Mouse (Mus musculus): ENCODE measurements around the gene Ybx1. TPM values are rescaled to one million over a fixed set of nuclear protein-coding genes. Genes with fewer than 3 reads are reported as not detected.
A peak's percentile ranks its signal among the peaks of the same experiment; 100 is the strongest.

The Ybx1 gene
- polyA plus RNA-seq, 1 experiment from 2014 or later: 553 TPM

DNA sequence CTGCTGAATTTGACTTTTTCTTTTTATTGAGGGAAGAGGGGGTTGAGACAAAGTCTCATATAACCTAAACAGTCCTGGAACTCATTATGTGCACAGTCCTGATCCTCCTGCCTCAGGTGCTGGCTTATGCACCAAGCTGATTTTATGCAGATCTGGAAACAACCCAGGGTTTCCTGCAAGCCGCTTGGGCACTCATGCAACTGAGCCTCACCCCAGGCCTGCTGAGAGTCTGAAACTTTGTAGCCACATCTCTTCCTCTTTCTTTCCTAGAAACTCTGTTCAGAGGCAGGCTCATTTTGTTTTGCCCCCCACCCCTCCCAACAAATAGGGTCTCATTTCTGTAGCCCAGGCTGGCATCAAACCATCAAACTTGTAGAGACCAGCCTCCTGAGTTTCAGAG, 19.4 kb upstream of the Ybx1 start:
- H3K36me3 ChIP-seq (ENCODE audit: control insufficient read depth, insufficient read depth): peaks cover 53% of the 10 kb centered on the region
- H3K27ac ChIP-seq (ENCODE audit: low read depth, low read length): no peak overlapping the region
- no peaks in the 10 kb centered on the region for H3K27me3 ChIP-seq (replicated peaks; ENCODE audit: control insufficient read depth, insufficient read depth, low read length)
- no peak for ATAC-seq
- H3K4me1 ChIP-seq (replicated peaks; ENCODE audit: control insufficient read depth, insufficient read depth, low read length): no peaks in the 10 kb centered on the region
- H3K4me3 ChIP-seq (ENCODE audit: low read depth, low read length): no peak overlapping the region
- H3K9ac ChIP-seq (ENCODE audit: low read depth, low read length): no peak overlapping the region
- TF ChIP-seq CTCF (IDR thresholded peaks at IDR 0.05; ENCODE audit: low read depth): no peak
- H3K4me2 ChIP-seq (replicated peaks; ENCODE audit: low read depth): no peak overlapping the region
- 83% methylated on average over 1 of the region's 1 CpGs for WGBS
- no peaks in the 10 kb centered on the region for H3K9me3 ChIP-seq (ENCODE audit: control insufficient read depth)

DNA sequence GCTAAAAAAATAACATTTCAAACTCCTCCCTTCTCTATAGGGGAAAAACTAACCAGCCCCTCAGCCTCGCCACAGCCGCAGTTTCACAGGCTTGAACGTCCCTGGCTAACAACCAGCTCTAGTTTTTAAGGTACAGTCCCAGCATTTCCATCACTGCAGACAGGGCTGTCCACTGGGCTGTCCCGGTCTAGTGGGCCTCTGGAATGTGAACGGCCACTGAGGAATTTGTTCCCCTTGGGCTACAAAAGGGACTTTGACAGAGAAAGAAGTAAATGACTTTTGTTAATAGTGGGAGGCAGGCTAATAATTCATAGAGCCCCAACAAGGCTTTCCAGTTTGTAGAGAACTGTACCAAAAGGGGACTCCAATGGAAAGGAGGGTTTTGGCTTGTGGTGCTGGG, 11.0 kb upstream of the Ybx1 start:
- Histone ChIP-seq H3K4me3 (ENCODE audit: low read depth, low read length) (no peak overlapping the region), H3K4me2 (replicated peaks; ENCODE audit: low read depth) (no peak overlapping the region), H3K27me3 (replicated peaks; ENCODE audit: control insufficient read depth, insufficient read depth, low read length) (no peaks in the 10 kb centered on the region), H3K9me3 (ENCODE audit: control insufficient read depth) (no peaks in the 10 kb centered on the region), H3K36me3 (ENCODE audit: control insufficient read depth, insufficient read depth) (peaks cover 21% of the 10 kb centered on the region), H3K4me1 (replicated peaks; ENCODE audit: control insufficient read depth, insufficient read depth, low read length) (no peaks in the 10 kb centered on the region), H3K27ac (ENCODE audit: low read depth, low read length) (no peak overlapping the region), H3K9ac (ENCODE audit: low read depth, low read length) (no peak overlapping the region)
- WGBS: 76% methylated on average over 5 of the region's 5 CpGs
- no peak for TF ChIP-seq CTCF (IDR thresholded peaks at IDR 0.05; ENCODE audit: low read depth)
- ATAC-seq: no peak

GRCm38 (mm10) chr4:119303291-119303690, 8.9 kb upstream of the Ybx1 start:
- no peak for TF ChIP-seq CTCF (IDR thresholded peaks at IDR 0.05; ENCODE audit: low read depth)
- no peak overlapping the region for H3K4me3 ChIP-seq (ENCODE audit: low read depth, low read length)
- H3K27me3 ChIP-seq (replicated peaks; ENCODE audit: control insufficient read depth, insufficient read depth, low read length): no peaks in the 10 kb centered on the region
- 83% methylated on average over 8 of the region's 8 CpGs for WGBS
- no peak for ATAC-seq
- H3K36me3 ChIP-seq (ENCODE audit: control insufficient read depth, insufficient read depth): peaks cover 13% of the 10 kb centered on the region; the same call in 1 of the 2 replicates
- H3K9ac ChIP-seq (ENCODE audit: low read depth, low read length): no peak overlapping the region
- no peak overlapping the region for H3K27ac ChIP-seq (ENCODE audit: low read depth, low read length)
- H3K4me1 ChIP-seq (replicated peaks; ENCODE audit: control insufficient read depth, insufficient read depth, low read length): no peaks in the 10 kb centered on the region
- no peaks in the 10 kb centered on the region for H3K9me3 ChIP-seq (ENCODE audit: control insufficient read depth)
- no peak overlapping the region for H3K4me2 ChIP-seq (replicated peaks; ENCODE audit: low read depth)

DNA sequence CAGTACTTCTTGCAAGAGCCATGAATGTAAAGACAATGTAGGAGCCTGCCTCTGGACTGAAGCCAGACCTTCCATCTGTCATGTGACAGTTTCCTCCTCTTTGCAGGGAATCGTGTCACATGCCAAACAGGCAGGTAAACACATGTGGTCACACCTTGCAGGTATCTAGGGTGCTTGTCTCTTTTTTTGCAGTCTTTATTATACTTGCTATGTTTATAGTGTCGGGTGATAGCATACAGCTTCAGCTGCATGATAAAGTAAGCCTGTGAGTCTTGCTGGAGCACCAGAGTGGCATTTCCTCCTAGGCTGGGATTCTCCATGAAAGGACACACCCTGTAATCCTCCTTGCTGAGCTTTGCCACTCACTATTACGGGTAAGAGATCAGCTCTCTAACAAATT, 7.4 kb upstream of the Ybx1 start:
- Histone ChIP-seq H3K27me3 (replicated peaks; ENCODE audit: control insufficient read depth, insufficient read depth, low read length) (no peaks in the 10 kb centered on the region), H3K9me3 (ENCODE audit: control insufficient read depth) (no peaks in the 10 kb centered on the region), H3K4me1 (replicated peaks; ENCODE audit: control insufficient read depth, insufficient read depth, low read length) (no peaks in the 10 kb centered on the region), H3K9ac (ENCODE audit: low read depth, low read length) (no peak overlapping the region), H3K27ac (ENCODE audit: low read depth, low read length) (peak overlapping the region; percentile 54; the same call in 1 of the 2 replicates), H3K4me2 (replicated peaks; ENCODE audit: low read depth) (no peak overlapping the region), H3K36me3 (ENCODE audit: control insufficient read depth, insufficient read depth) (peaks cover 1% of the 10 kb centered on the region; the same call in 1 of the 2 replicates), H3K4me3 (ENCODE audit: low read depth, low read length) (no peak overlapping the region)
- no peak for TF ChIP-seq CTCF (IDR thresholded peaks at IDR 0.05; ENCODE audit: low read depth)
- whole genome bisulfite sequencing: 40% methylated on average over 3 of the region's 3 CpGs
- ATAC-seq: peak; percentile 72

DNA sequence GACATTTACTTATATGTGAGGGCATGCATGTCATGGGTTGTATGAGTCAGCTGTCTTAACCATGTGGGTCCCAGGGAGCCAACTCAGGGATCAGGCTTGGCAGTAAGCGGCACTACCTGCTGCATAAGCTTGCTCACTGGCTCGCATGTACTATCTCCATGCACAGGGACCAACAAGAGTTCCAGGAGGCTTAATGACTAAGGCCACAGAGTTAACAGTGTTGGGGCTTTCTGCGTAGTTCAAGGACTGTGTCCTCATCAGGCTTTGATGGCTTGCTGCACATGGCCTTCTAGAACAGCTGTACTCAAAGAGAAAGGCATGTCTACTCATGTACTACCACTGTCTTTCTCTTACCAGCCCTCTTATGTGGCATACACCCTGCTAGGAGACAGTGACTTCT, 6.4 kb upstream of the Ybx1 start:
- Histone ChIP-seq H3K36me3 (ENCODE audit: control insufficient read depth, insufficient read depth) (no peaks in the 10 kb centered on the region), H3K9ac (ENCODE audit: low read depth, low read length) (no peak overlapping the region), H3K4me2 (replicated peaks; ENCODE audit: low read depth) (no peak overlapping the region), H3K4me1 (replicated peaks; ENCODE audit: control insufficient read depth, insufficient read depth, low read length) (no peaks in the 10 kb centered on the region), H3K9me3 (ENCODE audit: control insufficient read depth) (no peaks in the 10 kb centered on the region), H3K4me3 (ENCODE audit: low read depth, low read length) (no peak overlapping the region), H3K27ac (ENCODE audit: low read depth, low read length) (peak overlapping the region; percentile 54; the same call in 1 of the 2 replicates), H3K27me3 (replicated peaks; ENCODE audit: control insufficient read depth, insufficient read depth, low read length) (no peaks in the 10 kb centered on the region)
- 84% methylated on average over 3 of the region's 3 CpGs for WGBS
- peak; percentile 42; the same call in 1 of the 2 replicates for ATAC-seq
- TF ChIP-seq CTCF (IDR thresholded peaks at IDR 0.05; ENCODE audit: low read depth): no peak

DNA sequence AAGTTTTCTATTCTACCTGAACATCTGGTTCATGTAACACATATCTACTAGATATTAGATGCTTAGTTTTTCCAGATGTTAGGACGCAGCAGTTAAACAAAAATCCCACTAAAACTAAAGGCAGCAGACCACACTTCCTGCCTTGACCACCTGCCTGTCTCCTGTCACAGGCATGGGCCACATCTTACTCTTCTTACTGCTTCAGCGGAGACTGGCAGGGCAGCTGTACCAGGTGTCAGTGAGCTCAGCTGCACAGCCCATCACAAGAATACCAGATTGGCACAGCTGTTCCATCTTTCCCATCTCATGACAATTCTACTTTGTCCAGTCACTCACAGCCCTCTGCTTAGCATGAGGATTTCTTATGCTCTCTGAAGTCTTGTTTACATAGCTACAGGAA, 3.0 kb upstream of the Ybx1 start:
- Histone ChIP-seq H3K9ac (ENCODE audit: low read depth, low read length) (no peak overlapping the region), H3K4me2 (replicated peaks; ENCODE audit: low read depth) (no peak overlapping the region), H3K4me3 (ENCODE audit: low read depth, low read length) (no peak overlapping the region), H3K27me3 (replicated peaks; ENCODE audit: control insufficient read depth, insufficient read depth, low read length) (no peaks in the 10 kb centered on the region), H3K36me3 (ENCODE audit: control insufficient read depth, insufficient read depth) (no peaks in the 10 kb centered on the region), H3K9me3 (ENCODE audit: control insufficient read depth) (no peaks in the 10 kb centered on the region), H3K27ac (ENCODE audit: low read depth, low read length) (no peak overlapping the region), H3K4me1 (replicated peaks; ENCODE audit: control insufficient read depth, insufficient read depth, low read length) (peaks cover 6% of the 10 kb centered on the region; the same call in 1 of the 2 replicates)
- 72% methylated on average over 2 of the region's 2 CpGs for WGBS
- no peak for ATAC-seq
- TF ChIP-seq CTCF (IDR thresholded peaks at IDR 0.05; ENCODE audit: low read depth): no peak

DNA sequence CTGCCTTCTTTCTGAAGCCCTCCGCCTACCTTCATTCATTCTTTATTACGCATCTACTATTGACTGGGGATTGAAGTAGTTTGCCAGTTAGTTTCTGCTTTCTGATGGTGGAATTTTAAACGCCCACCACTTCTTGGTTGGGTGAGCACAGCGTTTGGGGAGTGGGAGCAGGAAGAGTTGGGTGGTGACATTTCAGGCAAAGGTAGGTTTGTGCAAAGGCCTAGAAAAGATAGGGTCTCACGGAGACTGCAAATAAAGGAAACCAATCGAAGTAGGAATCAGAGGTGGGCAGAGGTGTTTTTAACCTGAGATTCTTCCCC, 690 bp upstream of the Ybx1 start:
- peak overlapping the region; percentile 70 for H3K9ac ChIP-seq (ENCODE audit: low read depth, low read length)
- no peaks in the 10 kb centered on the region for H3K9me3 ChIP-seq (ENCODE audit: control insufficient read depth)
- TF ChIP-seq CTCF (IDR thresholded peaks at IDR 0.05; ENCODE audit: low read depth): no peak
- peaks cover 6% of the 10 kb centered on the region; the same call in 1 of the 2 replicates for H3K4me1 ChIP-seq (replicated peaks; ENCODE audit: control insufficient read depth, insufficient read depth, low read length)
- 5% methylated on average over 6 of the region's 6 CpGs for WGBS
- peak overlapping the region; percentile 76 for H3K27ac ChIP-seq (ENCODE audit: low read depth, low read length)
- ATAC-seq: no peak
- H3K36me3 ChIP-seq (ENCODE audit: control insufficient read depth, insufficient read depth): no peaks in the 10 kb centered on the region; the same call in 1 of the 2 replicates
- H3K27me3 ChIP-seq (replicated peaks; ENCODE audit: control insufficient read depth, insufficient read depth, low read length): no peaks in the 10 kb centered on the region
- H3K4me2 ChIP-seq (replicated peaks; ENCODE audit: low read depth): peak overlapping the region; percentile 71
- peak overlapping the region; percentile 93 for H3K4me3 ChIP-seq (ENCODE audit: low read depth, low read length)
